Mouse (Mus musculus): ENCODE results near the gene Gm21972.

Gene Gm21972

DNA sequence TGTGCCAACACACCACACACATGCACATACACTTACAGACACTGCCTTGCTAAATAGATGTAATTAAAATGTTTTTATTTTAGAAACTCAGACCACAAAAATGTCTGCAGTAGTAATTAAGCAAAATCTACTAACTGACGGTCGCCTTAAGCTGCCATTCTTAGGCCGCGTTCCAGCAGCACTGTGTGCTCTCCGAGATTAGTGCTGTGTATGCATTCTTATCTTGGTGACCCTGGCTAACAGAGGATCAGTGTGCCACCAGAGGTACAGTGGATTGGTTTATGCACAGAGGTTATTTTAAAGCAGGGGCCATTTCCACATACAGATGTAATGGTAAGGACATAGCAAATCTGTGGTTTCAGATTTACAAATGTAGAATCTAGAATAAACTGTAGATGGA is 27.6 kb downstream of the Gm21972 start:
- no peak for DNase-seq (ENCODE audit: inconsistent ontology term)

DNA sequence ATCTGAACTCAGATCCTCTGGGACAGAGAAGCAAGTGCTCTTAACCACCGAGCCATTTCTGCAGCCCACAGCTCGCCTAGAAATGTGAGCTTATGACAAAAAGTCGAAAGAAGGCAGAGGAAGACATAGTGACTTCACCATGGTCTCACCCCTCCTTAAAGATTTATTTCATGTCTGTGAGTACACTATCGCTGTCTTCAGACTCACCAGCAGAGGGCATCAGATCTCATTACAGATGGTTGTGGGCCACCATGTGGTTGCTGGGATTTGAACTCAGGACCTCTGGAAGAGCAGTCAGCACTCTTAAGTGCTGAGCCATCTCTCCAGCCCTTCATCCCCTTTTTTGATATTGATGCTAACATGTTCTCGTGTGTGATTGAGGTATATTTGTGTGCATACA is 41.2 kb downstream of the Gm21972 start:
- DNase-seq (ENCODE audit: inconsistent ontology term) = no peak

DNA sequence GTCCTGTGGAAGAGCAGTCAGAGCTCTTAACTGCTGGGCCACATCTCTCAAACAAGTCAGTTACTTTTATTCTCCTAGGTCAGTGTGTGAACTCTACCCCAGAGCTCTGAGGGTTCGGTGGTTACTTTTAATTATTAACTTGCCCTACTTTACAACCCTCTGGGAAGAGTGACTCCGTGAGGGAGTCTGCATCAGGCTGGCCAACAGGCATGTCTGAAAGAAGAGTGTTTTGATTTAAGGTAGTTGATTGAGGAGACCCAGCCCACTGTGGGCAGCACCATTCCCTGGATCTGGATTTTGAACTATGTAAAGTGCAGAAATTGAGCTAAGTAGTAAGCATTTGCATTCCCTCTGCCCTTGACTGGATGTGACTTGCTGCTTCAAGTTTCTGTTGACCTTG is 42.6 kb downstream of the Gm21972 start:
- DNase-seq (ENCODE audit: inconsistent ontology term) = no peak

DNA sequence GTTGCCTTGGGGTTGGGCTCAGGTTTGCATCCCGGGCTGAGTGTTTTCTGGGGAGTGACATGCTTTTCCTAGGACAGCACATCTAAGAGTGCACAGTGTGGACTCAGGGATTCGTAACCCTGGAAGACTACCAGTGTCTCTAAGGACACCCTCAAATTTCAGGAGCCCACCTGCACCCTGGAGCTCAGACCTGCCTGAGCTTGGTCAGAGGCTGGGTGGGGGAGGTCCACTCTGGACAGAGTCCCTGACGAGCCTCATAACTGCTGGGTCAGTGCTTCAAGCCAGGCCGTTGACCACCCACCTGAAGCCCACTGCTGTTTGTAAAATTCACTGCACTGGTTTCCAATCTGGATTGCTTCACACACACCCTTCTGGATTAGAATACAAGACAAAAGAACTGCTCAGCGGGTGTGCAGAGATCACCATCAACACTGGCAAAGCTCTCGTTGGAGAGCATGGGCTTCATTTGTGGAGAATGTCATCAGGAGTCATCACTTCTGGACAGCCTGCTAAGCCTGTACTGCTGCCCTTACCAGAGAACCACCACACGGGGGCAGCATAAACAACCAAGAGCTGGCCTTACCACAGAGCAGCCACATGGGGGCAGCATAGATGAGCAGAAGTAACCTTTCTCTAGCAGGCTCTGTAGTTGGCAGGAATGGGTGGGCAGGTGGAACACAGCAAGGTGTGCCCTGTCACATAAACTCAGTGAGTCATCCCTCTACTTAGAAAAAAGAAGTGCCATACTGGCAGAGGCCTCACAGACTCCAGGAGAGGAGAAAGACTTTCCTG is 45.2 kb downstream of the Gm21972 start:
- peak; percentile 56 for DNase-seq (ENCODE audit: inconsistent ontology term)

DNA sequence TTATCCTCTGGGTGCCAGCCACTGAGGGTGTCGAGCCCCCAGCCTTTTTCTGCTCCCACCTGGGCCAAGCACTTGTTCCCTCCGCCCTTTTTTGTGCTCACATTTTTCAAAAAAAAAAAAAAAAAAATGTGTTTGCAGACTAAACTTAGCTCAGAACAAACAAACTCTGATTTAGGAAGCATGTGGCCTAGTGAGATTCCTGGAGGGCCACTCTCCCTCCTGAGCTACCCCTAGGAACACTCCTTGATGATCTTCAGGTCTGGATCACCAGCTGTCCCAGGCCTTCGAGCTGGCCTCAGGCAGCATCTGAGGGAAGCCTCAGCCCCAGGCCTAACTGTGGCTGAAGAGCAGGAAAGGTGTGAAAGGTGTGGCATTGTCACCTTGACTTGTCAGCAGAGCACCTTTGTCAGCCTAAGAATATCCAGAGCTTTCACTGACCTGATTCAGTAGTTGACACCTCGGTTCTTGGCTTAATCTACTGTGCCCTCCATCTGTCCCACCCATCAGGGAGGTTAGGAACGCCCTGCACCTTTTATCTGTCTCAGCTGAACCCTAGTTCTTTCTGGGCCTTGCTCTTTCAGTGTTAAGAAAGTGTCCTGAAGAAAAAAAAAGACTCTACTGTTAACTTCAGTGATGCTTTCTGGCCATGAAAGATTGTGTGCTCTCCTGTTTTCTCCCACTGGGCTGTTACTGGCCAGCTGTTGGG is 48.7 kb downstream of the Gm21972 start:
- DNase-seq (ENCODE audit: inconsistent ontology term) = no peak

DNA sequence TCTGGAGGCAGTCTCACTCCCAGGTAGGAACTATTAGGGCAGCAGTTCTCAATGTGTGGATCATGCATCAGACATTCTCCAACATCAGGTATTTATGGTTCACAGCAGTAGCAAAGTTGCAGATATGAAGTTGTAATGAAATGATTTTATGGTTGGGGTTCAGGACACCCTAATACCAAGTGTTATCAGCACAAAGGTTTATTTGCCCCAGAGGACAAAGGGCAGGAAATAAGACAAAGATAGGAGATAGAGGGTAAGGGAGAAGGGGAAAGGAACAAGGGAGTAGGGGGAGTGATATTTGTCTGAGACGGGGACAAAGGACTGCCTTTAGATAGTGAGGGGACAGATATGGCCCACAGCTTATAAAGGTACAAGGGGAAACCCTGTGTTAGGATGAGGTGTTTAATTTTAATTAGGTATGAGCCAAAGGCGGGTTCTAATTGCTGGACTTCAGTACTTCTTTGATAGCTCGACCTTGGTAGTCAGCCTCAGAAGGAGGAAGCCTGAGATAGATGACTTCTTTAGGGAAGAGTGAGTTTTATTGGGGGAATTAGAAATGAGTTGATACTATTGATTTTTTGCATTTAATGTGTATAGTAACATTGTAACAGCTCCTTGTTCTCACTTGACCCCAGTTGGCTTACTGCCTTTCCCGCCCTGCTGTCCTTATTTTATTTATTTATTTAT is 50.3 kb downstream of the Gm21972 start:
- DNase-seq (ENCODE audit: inconsistent ontology term) = no peak

DNA sequence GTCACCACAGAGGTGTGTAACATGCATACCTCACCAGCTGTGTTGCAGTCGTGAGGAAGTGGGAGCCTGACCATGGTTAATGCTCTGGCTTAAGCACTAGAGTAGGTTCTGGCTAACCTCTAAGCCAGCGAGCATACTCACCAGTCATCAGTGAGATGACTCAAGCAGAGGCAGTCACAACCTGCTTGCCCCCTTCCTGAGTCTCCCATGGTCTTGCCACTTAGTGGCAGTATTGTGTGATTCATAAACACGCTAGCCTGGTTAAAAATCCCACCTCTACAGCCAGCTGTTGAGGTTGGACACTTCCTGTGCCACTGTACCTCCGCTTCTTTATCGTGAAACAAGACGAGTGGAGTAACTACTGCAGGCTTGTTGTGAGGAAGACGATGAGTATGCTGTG is 53.3 kb downstream of the Gm21972 start:
- no peak for DNase-seq (ENCODE audit: inconsistent ontology term)

DNA sequence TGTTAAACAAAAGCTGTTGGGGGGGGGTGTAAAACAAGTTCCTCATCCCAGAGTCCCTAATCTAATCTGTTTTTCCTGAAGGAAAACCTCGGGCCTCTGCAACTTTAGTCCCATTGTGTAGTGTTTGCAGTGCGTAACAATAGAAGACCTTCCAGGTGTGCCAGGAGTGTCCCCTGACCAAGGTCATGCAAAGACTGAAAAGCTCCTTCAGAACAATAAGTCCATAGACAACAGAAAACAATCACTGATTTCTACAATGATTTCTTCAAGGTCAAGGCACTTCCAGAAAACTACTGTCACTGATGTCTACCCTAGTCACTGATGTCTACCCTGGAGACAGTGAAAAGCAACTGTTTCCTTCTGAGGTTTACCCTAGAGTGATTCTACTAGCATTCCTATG is 54.4 kb downstream of the Gm21972 start:
- DNase-seq (ENCODE audit: inconsistent ontology term) = no peak

DNA sequence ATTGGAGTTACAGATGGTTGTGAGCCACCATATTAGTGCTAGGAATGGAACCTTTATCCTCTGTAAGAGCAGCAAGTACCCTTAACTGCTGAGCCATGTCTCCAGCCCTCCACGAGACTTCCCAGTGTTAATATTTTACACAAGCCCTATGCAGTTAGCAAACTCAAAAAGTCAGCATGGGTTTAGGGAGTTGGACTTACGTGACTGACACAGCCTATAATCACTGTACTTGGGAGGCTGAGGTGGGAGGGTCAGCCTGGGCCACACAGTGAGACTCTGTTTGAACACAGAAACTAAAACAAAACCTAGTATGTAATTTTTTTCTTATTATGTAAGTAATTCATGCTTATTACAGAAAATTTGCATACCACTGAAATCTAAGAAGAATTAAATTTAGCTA is 54.8 kb downstream of the Gm21972 start:
- no peak for DNase-seq (ENCODE audit: inconsistent ontology term)

DNA sequence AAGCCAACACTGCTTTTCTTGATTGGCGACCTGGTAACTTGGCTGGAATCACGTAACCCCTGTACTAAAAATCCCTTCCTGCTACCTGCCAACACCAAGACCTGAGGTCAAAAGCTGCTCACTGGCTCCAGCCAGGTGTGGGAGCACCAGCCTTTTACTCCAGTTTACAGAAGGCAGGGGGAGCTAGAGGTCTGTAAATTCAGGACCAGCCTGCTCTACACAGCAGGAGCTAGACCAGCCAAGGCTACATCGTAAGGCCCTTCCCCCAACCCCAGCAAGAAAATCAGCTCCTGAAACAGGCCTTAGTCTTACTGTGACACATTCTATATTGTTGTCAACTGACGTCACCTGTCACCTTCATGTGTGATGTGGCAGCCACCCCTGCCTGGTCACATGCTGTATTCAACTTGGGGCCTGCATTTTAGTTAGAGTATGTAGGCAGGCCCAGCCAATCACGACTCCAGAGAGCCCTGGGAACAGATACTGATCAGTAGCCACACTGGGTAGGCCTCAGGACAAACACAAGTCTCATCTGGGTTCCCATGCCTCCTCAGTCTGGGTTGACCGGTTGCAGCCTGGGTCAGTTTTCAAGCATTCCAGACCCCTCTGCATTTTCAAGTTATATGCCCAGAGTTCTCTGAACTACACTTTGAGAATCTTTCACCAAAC is 55.7 kb downstream of the Gm21972 start:
- DNase-seq (ENCODE audit: inconsistent ontology term) = no peak

DNA sequence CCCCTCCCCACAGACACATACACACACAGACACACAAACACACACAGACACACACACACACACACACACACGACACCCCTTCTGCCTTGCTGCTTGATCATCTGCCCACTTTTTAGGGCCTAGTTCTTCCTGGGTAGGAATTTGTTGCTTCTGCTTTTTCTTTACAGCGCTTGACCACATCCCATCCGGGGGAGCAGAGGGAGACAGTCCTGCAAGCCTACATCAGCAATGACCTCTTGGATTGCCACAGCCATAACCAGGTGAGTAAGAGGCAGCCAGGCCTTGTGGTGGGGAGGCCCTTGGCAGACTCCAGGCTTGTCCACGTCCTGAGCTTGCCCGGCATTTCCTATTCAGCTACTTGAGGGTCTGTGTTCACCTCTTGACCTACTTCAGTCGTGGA is 57.4 kb downstream of the Gm21972 start:
- no peak for DNase-seq (ENCODE audit: inconsistent ontology term)

DNA sequence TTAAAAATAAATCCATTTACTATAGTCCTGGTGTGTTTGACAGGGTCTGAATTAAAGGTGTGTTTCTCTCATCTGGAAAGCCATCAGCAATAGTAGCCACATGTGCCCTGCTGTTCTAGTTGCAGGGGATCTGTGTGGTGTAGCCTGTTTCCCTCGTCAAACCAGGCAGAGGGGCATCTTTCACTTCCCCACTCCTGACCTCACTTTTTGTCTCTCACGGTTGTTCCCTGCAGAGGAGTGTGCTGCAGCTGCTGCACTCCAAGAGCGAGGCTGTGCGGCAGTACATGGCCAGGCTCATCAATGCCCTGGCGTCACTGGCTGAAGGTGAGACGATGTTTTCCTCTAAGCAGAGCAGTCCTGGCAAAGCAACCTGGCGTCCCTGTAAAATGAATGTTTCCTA is 60.6 kb downstream of the Gm21972 start:
- DNase-seq (ENCODE audit: inconsistent ontology term) = no peak

DNA sequence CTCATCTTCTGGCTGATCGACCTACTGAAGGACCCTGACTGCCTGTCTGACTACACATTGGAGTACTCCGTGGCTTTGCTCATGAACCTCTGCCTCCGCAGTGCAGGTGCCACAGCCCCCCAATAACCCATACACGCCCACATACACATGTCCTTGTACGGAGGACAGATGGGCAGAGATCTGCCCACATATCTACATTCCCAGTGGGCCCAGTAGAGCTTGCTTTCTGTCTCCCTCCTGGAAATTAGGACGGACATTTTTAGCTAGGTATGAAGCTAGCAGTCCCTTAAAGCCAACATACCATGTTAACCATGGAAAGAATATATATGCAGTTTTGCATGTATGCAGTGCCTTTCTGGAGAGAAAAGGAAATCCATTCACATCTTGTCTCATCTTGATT is 64.8 kb downstream of the Gm21972 start:
- DNase-seq (ENCODE audit: inconsistent ontology term) = no peak

DNA sequence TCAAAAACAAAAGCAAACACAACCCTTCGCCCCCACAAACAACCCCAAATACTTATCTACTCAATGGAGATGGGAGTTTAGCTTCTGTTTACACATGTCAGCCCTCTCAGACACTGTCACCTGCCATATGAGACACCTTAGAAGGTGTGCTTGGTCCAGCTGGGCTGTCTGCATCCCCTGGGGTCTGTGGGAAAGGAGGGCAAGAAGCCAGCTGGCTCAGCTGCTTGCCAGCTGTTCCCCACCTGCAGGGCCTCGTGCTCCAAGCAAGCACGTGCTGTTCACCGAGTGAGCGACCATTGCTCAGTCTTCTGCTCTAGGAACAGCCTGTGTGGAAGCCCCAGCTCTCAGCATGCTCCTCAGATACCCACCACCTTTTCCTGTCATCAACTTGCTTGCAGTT is 65.6 kb downstream of the Gm21972 start:
- no peak for DNase-seq (ENCODE audit: inconsistent ontology term)

DNA sequence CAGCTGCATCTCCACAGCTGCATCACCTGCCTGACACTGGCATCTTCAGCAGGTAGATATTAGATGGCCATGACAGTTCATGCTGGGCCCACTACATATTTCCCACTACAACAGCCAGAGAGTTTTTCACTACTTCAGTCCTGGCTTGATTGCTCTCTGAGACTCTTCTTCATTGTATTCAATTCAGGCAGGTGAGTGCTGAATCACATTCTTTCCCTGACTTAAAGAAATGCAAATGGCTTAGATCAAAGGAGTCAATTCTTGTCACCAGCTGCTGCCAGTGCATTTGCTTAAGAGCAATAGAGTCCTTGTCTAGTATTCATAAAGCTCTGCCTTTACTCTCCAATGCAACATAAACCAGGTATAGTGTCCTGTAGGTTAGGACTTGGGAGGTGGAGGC is 67.9 kb downstream of the Gm21972 start:
- no peak for DNase-seq (ENCODE audit: inconsistent ontology term)

DNA sequence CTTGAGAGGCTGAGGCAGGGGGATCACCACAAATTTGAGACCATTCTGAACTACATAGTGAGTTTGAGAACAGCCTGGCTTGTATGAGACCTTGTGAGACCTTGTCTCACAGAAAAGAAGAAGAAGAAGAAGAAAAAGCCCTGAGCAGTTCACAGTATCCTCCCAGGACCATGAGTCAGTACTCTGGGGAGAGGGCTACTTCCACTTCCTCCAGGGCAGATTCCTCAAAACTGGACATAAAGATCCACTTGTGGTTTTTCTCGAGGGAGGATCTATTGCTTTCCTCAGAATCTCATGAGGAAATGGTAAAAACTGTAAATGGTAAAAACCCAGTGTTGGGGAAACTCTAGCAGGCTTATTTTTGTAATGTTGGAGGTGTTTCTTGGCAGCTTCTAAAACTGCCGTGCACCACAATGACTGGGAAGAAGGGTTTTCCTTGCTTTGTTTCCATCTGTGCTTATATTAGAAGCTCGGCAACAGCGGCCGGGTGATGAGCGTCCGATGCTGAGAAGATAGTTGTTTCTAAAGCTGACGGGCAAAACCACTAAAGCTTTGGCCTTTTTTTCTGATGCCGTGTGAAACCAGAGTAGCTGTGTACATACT is 69.3 kb downstream of the Gm21972 start:
- no peak for DNase-seq (ENCODE audit: inconsistent ontology term)

DNA sequence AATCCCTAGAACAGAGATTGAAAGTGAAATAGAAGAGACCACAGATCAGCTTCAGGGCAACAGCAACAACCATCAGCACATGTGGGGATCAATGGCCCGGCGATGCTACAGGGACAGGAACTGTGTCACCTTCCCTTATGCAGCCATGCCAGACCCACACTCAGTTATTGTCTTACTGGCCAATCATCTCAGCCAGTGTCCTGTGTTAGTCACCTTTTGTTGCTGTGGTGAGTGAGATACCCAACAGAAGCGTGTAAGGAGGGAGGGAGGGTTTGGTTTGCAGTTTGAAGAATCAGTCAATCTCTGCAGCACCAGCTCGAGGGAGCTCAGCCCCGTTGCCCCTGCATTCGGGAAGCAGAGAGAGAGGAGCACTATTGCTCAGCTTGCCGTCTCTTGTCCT is 77.2 kb downstream of the Gm21972 start:
- DNase-seq (ENCODE audit: inconsistent ontology term) = no peak

DNA sequence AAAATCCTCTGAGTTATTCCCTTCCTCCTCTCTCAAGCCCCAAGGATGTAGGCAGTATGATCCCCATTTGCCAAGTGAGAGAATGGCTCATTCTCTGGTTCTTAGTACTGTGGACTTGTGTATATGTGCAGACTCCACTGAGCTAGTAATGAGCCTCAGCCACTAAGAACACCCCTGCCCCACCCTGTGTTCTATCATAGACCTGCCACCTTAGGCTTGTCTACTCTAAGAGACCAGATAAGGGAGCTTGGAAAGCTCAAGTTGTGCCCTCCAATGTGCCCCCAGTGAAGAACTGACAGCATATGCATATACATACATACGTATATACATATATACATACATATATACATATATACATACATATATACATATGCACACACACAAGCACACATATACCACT is 78.1 kb downstream of the Gm21972 start:
- no peak for DNase-seq (ENCODE audit: inconsistent ontology term)

All from Muller cell, postnatal 12 days (primary cell).